Mouse (Mus musculus) mouse embryonic stem cell (cell line): ENCODE results near the gene Uqcrc2.

ENCODE experiments used
- in situ Hi-C, 2 experiments: fragments of 300-500 bp; cut with MboI; formaldehyde crosslinking; loops; 1 replicate in 1 of 2; 3 replicates in 1 of 2; pipeline ENCODE4 v1.14.3; 2019 to 2020; ENCODE audit warnings: low sequenced_read_pairs in 2 of 2, low pct_unique_long_range_greater_than_20kb in 1 of 2, mixed read lengths in 1 of 2; ENCODE audit not compliant: unreplicated experiment in 1 of 2

The Uqcrc2 gene

DNA sequence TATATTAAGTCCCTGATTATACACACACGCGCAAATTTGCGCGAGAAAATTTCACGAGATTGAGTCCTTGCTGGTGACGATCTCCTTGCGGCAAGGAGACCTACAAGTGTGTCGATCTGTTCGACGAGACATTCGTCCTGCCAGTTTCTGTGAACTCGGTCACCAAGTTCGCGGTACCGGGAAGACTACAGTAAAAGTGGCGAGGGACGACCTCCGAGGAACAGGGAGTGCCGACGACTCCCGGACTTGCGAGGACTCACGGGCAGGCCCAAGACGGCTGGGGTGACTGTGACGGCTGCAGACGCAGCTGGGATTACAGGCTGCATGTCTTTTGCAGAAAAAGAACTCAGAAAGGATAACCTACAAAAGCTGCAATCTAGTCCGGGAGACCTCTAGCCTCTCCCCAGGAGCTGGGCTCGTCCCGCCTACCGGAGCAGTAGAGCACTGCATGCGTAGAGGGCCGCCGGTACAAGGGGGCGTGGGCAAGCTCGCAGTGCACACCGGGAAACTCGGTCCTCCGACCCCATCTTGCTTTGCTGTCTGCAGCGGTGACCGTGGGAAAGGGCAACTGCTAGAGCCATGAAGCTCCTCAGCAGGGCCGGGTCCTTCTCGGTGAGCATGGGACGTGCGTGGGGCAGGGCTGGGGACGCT, at the start of gene Uqcrc2:
TSS of gene Uqcrc2 (plus strand) at position 466 of the 651 bp plus-strand sequence.
- in situ Hi-C loops = loop anchor here in 1 of 2 experiments (25.0 kb wide), 1 partner anchor 523 kb away; the partner anchor contains the start of gene Tmem159

DNA sequence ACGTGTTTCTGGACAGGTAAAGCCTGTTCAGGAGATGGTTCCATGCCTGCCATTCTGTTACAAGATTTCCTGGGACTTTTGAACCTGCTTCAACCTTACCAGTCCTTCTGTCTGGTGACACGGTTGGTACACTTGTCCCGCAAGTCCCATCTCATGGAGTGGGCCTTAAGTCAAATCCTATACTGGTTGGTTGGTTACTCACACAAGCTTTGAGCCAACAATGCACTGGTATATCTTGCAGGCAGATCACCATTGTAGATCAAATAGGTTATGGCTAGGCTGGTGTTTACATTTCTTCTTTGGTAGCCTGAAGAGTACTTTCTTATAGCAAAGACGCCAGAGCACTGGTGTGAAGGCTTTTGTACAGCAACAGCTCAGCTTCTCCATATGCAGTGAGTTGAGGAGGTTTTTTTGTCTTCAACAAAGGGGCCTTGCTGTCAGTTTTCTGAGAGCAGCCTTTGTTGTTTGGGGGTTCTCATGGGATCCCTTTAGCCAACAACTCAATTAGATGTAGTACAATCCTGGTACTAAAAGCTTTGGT, 37.7 kb upstream of the Uqcrc2 start:
- in situ Hi-C loops = no loop called here

DNA sequence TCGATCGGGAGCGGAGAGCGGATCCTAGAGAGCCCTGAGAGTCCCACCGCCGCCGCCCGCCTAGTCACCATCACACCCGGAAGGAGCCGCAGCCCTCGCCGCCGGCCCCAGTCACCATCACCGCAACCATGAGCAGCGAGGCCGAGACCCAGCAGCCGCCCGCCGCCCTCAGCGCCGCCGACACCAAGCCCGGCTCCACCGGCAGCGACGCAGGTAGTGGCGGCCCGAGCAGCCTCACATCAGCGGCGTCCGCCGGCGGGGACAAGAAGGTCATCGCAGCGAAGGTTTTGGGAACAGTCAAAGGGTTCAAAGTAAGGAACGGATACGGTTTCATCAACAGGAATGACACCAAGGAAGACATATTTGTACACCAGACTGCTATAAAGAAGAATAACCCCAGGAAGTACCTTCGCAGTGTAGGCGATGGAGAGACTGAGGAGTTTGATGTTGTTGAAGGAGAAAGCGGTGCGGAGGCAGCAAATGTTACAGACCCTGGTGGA, 37.2 kb upstream of the Uqcrc2 start:
- in situ Hi-C loops = no loop called here

DNA sequence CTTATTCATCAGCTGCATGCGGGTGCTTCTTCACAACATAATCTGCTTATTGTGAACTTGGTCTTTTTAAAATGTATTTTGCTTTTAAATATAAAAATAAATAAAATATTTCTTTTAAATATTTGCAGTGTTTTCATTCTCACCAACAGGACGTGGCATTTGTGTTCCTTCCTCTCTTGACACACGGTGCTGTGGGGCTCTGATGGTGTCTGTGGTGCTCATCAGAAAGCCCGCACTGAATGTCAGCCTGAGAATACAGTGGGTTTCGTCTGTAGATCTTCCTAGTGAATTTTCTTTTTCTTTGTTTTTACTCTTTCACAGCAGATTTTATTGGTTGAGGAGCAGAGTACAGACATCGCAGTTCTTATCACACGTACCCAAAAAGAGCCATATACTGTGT, 36.6 kb upstream of the Uqcrc2 start:
- in situ Hi-C loops = no loop called here

DNA sequence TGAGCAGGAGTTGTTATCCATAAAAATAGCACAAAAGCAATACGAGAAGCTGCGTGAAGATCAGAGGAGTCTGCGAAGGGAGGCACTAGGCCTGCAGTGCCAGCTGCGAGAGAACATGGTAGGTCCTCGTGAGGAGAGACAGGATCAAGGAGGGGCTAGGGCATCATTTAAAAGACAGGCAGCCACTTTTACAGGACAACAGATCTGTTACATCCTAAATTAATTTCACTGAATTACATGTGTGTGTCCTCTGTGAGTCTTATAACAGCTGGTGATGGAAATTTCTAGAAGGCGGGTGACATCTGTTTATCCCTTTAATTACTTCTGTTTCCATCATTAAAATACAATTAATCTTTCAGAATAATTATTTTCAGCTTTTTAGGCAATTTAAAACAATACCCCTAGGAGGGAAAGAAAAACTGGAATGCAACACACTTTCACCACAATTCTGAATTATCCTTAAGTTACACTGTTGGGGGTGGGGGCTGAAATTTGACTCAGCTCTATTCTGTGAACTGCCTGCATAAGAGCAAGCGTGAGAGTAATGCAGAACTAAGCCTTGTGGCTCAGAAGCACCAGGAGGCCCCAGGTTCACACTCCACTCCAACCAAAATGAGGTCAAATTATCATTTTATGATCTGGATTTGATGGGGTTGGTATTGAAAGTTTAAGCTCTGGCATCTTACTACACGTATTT, 14.8 kb upstream of the Uqcrc2 start:
- in situ Hi-C loops = no loop called here

DNA sequence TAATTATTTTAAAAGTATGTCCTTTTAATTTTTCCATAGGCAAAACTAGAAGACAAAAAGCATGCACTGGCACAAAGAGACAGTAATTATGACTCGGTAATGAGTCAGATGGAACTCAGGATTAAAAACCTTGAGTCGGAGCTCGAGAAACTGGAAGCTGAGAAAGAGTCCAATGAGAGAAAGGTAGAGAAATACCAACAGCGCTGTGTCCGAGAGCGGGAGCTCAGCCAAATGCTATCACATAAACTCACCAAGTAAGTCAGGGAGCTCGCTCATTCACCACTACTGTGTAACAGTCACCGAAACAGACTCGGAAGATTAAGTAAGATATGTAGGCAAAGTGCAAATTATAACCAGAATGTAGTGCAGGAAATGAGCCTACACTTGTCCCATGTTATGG, 14.1 kb upstream of the Uqcrc2 start:
- in situ Hi-C loops = no loop called here

DNA sequence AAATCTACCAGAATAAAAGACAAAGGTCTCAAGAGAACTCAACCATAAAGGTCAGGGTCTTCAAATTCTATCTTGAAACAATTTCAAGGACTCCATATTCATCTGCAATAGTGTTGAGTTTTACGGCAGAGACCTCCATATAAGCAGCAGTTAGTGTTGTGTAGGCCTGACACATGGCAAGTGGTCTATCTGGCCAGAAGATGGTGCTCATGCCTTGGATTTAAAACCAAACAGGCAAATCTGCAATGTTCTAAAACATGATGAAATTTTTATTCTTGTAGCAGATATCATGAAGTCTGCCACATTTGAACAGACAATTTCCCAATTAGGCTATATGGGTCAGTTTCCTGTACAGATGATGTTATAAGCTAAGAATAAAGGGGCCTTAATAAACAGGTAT, 2.5 kb upstream of the Uqcrc2 start:
- in situ Hi-C loops = loop anchor here in 1 of 2 experiments (25.0 kb wide), 1 partner anchor 520 kb away; the partner anchor contains the start of gene Tmem159

DNA sequence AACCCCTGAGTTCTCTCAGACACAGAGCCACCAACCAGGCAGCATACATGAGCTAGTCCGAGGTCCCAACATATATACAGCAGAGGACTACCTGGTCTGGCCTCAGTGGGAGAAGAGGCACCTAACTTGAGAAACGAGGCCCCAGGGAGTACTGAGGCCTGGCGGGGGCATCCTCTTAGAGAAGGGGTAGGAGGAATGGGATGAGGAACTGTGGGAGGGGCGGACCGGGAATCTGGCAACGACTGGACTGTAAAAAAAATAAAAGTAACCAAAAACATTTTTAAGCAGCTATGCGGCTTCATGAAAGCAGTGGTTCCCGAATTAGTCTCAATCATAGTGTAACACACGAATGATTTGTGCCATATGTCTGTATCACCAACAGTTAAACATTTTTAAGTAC, 675 bp upstream of the Uqcrc2 start:
- in situ Hi-C loops = loop anchor here in 1 of 2 experiments (25.0 kb wide), 1 partner anchor 522 kb away; the partner anchor contains the start of gene Tmem159

DNA sequence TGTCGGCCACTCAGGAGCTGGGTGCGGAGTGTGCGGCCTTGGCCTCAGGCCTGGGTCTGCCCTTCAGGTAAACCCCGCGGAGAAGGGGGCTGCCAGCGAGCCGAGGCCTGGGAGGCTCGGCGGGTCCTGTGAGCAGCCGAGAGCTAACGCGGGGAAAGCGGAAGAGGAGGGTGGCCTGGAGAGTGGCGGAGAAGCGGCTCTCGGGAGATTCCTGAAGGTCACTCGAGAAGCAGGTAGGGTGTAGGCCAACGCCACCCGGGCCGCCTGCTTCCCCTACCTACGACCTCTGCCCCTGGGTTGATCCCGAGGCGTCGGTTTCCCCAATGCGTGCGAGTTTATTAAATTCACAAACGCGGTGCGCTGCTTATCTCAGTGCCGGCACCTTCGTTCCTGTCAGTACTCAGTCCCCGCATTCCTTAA, 396 bp downstream of the Uqcrc2 start:
- in situ Hi-C loops = loop anchor here in 1 of 2 experiments (25.0 kb wide), 1 partner anchor 523 kb away; the partner anchor contains the start of gene Tmem159

DNA sequence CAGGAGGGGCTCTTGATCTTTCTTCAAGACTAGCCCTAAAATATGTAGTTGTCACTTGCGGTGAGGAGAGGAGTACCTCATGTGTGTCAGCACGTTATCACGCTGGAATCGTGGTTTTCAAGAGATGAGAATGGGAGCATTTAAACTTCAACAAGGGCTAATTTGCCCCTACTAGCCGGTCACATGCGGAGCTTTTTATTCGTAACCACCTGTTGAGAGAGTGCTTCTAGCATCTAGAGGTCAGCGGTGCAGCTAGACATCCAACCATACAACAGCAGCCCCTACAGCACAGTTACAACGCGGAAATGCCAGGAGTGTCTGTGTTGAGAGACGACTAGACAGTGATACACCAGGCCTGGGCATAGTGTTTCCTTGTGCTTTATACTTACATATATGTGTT, 845 bp downstream of the Uqcrc2 start:
- in situ Hi-C loops = loop anchor here in 1 of 2 experiments (25.0 kb wide), 1 partner anchor 524 kb away; the partner anchor contains the start of gene Tmem159

DNA sequence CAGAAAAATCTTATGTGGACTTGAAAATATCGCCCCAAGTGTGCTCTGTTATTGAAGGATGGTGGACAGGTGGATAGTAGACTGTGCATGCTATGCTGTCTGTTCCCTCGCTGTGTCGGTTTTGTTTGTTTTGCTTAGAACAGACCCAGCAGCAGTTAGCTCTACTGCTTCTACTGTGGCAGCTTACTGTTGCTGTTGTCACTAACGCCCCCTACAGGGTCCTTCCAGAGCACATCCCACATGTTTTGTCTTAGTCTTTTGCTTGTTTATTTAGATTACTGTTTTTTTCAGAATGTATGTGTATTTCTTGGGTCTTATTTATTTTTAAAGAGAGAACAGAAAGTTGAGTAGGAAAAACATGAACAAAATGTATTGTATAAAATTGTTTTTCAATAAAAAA, 8.2 kb downstream of the Uqcrc2 start:
- in situ Hi-C loops = loop anchor here in 1 of 2 experiments (25.0 kb wide), 1 partner anchor 531 kb away; the partner anchor contains the start of gene Tmem159

DNA sequence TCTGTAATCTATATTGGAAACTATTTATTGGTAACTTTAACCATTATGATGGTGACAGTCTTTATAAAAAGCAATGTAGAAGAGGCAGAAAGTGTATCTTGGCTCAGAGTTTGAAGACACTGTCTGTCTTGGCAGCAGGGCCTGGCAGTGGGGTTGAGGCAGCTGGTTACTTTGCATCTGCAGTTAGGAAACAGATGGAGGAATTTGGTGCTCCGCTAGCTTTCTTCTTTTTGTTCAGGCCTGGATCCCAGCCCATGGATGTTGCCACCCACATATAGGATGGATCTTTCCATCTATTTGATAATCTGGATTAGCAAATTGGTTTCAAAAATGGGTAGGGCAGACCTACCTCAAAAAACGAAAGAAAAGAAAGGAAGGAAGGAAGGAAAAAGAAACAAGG, 12.9 kb downstream of the Uqcrc2 start:
- in situ Hi-C loops = loop anchor here in 1 of 2 experiments (25.0 kb wide), 1 partner anchor 536 kb away; the partner anchor contains the start of gene Tmem159

DNA sequence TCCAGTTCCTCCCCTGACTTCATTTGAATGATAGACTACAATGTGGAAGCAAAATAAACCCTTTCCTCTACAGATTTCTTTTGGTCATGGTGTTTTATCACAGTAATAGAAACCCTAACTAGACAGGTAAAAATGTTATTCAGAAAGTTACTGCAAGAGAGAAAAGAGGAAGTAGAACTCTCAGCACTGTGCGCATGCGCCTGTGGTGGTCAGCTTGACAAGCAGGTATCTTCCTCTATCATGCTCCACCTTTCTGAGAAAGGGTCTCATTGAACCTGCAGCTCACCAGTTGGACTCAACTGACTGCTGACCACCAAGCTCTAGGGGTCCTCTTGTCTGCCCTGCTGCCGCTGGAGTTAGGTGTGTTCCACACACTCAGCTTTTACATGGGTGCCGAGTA, 27.1 kb downstream of the Uqcrc2 start:
- in situ Hi-C loops = no loop called here

DNA sequence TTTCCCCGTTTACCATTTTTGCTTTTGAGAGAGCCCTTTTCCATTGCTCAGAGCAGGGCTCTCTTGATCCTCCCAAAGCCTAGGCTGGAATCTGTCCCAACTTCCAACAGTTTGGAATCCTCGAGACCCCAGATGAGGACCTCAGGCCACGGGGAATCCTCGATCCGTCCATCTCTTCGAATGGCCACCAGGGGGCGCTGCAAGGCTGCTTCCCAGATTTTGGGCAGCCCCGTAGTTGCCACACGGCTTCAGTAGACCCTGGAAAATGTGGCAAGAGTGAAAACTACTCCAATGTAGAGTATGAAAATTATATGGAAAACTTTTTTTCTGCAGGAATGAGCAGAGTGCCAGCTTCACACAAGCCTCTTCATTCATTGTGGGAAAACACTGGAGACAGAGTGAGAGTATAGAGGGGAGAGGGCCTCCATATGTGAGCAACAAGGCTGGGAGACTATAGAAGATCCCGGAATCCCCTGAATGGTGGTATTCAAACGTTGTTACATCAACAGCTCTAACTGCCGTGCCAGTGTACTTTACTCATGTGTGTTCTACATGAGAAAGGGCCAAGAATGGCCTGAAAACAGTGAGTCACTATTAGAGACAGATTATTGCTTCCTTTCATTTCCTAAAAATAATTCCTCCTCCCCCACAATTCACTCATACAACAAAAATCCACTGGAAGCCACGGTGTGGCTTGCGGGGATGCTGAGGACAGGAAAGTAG, 35.3 kb downstream of the Uqcrc2 start, which contains the start of gene Pdzd9:
TSS of gene Pdzd9 (minus strand) at position 191 of the 723 bp plus-strand sequence.
- in situ Hi-C loops = loop anchor here (5.0 to 10.0 kb wide), 4 partner anchors 67 to 254 kb away; partner anchors contain the start of genes Vwa3a (in 2 of the 2) and Polr3e (in 1 of the 2)

DNA sequence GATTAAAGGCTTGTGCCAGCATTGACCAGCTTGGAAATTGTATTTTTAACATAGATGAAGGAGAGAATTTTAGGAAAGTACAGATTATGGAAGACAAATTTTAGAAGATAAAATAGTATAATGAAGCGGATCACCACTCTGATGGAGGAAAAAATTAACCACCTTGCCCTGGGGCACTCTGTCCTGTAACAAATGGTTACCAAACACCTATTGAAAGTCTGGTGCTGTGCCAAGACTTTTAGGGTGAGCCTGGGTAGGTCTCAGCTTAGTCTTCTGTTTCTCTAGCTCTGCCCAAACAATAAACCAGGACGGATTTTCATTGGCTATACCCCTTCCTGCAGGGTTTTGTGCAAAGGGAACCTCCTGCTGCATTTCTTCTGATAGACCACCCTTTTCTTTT, 36.3 kb downstream of the Uqcrc2 start:
- in situ Hi-C loops = loop anchor here (5.0 to 10.0 kb wide), 4 partner anchors 66 to 254 kb away; partner anchors contain the start of genes Vwa3a (in 2 of the 2) and Polr3e (in 1 of the 2)

DNA sequence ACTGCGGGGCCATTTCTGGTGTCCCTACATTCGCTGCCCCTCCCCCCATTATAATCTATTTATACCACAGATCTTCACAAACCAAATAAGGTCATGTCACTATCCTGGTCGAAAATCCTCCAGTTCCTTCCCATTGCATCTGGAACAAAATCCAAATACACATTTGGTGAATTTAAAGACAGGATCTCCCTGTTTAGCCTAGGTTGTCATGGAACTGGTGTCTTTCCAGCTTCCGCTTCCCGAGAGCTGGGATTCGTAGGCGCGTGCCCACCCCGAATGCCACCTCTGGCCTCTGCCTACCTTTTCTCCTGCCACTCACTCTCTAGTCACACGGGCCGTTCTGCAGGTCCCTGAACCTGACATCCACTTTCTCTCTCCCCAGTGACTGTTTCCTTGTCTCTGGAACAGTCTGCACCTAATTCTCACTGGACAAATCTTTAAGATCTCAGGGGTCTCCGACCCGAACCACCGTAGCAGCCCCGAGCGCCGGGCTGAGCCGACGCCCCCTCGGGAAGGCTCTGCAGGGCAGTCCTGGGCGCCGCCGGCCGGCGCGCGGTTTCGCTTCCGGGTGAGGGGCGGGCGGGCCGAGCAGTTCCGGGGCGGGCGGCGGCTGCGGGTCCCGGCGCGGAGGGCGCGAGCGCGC, 42.1 kb downstream of the Uqcrc2 start, which contains the start of gene Mosmo:
TSS of gene Mosmo (plus strand) at position 618 of the 643 bp plus-strand sequence.
- in situ Hi-C loops = loop anchor here (10.0 kb wide), 2 partner anchors 238 to 248 kb away; partner anchors contain the start of gene Polr3e (in 1 of the 2)

DNA sequence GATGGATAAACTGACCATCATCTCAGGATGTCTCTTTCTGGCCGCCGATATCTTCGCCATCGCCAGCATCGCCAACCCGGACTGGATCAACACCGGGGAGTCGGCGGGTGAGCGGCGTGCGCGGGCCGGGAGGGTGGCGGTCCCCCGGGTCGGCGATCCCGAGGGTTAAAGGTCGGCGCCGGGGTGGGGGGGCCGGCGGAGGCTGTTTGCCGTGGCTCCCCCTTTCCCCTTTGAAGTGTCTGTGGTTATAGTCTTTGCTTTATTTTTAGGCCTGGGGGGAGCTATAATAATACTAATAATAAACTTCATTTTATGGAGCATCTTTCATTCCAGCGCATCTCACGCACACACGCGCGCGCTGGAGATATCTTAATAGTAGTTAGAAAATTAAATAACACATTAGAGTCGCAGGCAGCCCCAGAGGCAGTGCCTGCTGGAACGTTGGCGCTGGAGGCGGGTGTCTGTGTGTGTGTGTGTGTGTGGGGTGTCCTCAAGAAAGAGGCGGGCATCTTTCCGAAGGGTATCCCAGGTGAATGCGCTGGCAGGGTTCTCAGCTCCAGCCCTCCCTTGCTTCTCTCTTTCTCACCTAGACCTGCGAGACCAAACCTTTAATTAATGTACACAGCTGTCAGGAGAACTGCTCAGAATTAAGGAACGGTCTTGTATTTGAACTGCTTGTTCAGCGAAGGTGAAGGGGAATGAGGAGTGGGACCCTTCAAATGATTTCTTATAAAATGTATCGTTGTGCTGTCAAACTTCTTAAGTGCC, 43.0 kb downstream of the Uqcrc2 start:
- in situ Hi-C loops = loop anchor here (10.0 kb wide), 2 partner anchors 237 to 247 kb away; partner anchors contain the start of gene Polr3e (in 1 of the 2)
